Mouse (Mus musculus): ENCODE results near the gene H2-M10.5.
A peak's percentile ranks its signal among the peaks of the same experiment; 100 is the strongest.
"Not testable (repeated sequence)": the region's sequence is repeated elsewhere in the genome, so short reads cannot be mapped to it uniquely, and the experiment has no call there.

The H2-M10.5 gene

DNA sequence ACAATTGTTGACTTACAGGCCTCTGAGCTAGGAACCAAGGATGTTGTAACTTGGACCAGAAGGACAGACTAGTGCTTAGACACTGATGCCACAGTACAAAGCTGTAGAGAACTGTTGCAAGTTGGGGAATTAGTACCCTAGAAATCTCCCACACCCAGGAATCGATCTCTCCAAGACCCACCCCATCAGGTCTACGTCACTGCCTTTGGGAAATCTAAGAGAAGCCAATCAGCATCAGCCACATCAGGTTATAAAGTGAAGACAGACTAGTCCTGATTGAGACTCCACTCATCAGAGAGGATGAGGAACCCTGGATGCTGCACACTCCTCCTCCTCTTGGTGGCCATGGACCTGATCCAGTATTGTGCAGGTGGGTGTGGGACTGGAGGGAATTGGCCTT lies at the start of gene H2-M10.5:
TSS of gene H2-M10.5 (plus strand) at position 301 of the 400 bp plus-strand sequence.
- not testable (repeated sequence) for DNase-seq

DNA sequence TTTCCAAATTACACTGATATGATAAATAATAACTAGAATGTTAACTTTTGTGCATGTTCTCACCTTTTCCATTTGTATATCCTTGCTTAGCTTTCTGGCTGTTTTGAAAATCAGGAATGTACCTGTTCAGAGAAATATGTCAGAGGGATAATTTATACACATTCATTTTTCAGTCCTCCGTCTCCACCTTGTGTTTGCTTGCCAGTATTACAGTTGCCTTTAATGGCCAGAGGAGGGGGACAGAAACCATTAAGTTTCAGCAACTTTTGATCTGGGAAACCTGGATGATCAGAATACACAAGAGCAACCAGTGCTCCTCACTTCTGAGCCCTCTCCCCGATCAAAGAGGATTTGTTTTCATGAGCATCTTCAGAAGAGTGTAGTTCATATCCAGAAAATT lies 46.7 kb upstream of the H2-M10.5 start:
- peak in 1 of 2 experiments; percentile 3 for DNase-seq

DNA sequence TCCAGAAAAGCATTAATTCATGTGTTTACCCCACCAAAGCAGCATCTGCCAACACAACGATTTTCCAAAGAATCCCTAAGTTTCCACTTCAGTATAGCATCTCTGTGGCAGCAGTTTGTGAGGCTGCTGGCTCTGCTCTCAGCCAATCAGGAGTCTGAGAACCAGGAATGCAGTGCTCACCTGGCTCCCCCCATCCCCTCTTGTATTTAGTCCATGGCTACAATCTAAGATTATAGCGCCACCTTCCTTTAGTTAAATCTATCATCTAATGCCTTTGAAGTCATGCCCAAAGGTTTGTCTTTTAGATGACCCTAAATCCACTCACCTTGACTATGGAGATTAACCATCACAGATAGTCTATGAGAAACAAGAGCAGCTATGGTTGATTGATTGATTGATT lies 8.9 kb upstream of the H2-M10.5 start:
- DNase-seq, result no peak

DNA sequence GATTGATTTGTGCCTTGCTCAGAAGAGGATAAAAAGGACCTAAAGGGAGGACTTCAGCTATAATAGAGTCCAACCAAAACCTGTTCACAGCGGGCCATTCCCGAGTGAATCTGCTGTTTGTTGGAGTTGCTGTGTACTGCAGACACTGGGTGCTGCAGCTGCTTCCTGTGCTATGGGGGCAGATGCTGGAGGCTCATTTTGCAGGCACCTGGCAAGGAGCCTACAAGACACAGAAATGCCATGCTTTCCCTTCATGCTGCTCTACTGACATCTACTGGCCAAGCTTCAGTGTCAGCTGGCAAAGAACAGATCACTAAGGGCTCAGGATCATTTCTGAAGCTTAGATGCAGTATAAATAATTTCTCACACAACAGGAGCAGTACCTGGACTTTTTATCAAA lies 8.5 kb upstream of the H2-M10.5 start:
- peak; percentile 11 to 40 for DNase-seq

DNA sequence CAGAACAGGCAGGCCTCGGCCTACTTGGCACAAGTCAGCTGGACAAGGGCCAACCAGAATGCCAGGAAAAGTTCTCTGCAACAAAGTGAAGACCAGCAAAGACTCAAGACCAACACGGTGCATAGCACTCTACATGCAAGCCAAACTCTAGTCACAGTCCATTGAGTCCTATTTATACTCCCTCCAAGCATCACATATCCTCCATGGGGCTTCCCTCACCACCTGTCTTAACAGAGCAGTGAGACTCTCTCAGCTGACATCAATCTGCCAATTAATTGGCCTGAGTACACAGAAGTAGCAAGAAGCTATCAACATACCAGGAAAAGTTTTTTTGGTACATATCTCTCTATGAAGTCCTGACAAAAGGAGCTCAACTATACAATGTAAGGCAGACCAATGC lies 7.3 kb upstream of the H2-M10.5 start:
- peak in 1 of 2 experiments; percentile 3 for DNase-seq

DNA sequence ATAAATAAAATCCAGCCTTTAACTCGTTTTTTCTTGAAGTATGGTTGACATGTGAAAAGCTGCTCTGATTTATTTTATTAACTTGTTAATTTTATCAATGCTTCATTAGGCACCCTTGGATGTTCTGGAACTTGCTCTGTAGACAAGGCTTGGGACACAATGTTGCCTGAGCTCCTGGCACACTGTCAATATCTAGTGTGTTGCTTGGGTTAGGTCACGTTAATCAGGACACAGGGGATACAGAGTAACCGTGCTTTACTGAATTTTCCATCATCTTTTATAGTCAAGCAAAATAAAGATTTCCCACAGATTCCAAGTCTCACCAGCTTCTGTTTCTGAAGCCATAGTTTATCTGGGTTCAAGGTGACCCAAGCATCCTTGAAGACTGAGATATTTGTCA lies 8.8 kb downstream of the H2-M10.5 start:
- no peak for DNase-seq

DNA sequence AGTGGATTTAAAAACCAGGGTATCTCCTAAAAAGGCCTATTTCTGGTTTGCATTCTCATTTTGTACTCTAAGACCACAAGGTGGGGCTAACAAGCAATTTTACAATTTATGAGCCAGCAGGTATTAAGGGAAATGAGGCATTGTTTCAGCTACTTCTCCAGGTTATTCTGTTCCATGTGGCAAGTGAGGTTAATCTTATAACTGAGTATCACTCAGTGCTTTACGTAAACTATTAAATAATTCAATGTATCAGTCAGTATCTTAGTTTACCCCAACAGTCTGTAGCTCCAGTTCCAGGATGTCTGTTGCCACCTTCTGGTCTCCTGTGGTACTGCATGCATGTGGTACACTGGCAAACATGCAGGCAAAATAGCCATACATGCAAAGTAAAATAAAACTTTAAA lies 13.8 kb downstream of the H2-M10.5 start:
- peak; percentile 14 to 44 for DNase-seq

DNA sequence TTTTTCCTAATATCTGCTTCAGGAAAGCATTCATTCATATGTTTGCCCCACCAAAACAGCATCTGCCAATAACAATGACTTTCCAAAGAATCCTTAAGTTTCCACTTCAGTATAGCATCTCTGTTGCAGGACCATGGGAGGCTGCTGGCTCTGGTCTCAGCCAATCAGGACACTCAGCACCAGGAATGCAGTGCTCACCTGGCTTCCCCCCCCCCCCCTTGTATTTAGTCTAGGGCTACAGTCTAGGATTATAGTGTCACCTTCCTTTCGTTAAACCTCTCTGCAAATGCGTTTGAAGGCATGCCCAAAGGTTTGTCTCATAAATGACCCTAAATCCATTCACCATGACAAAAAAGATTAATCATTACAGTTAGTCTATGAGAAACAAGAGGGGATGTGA lies 15.6 kb downstream of the H2-M10.5 start:
- DNase-seq, result no peak

DNA sequence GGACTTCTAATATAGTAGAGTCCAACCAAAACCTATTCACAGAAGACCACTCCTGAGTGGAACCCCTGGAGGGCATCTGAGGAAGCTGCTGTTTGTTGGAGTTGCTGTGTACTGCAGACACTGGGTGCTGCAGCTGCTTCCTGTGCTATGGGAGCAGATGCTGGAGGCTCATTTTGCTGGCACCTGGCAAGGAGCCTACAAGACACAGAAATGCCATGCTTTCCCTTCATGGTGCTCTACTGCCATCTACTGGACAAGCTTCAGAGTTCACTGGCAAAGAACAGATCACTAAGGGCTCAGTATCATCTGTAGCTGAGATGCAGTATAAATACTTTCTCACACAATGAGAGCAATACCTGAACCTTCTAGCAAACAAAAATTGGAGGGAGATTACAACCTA lies 16.1 kb downstream of the H2-M10.5 start:
- DNase-seq, result peak; percentile 66 to 84

DNA sequence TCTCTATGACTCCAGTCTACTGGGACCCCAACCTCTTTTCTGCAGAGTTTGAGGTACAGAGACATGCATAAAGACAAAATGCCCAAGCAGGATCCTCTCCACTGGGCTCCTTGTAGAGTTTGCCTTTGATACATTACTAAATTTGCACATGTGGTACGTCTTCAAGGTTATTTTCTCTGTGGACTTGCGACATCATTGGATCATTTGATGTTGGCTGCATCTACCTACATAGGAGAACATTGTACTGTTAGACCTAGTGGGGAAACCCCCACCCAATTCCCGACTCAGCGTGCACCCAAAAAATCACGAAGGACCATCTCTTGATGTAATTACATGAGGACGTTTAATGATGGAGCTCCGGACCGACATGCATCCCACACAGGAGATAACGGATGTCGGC lies 26.8 kb downstream of the H2-M10.5 start:
- DNase-seq, result no peak

DNA sequence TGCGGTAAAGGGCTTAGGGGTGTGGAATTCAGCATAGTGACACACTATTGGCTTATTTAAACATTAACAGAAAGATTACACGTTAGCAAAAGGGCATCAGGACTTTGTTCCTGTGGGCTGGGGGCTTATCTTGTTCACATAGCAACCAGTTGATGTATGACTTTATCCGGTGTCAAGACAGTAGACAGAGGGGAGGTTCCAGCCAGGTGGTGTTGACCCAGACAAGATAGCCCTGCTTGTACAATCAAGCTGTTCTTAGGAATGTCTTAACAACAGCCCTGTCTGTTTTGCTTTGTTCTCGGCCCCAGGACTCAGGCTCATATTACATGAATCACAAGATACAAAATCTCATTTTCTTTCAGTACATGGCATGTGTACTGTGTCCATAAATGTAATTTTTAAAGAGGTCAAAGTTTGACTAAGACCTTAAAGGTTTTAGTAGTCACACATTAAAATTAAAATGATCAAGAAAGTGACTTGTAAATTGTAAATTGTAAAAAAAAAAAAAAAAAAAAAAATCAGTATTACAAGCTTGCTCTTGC lies 27.3 kb downstream of the H2-M10.5 start:
- not testable (repeated sequence) for DNase-seq

DNA sequence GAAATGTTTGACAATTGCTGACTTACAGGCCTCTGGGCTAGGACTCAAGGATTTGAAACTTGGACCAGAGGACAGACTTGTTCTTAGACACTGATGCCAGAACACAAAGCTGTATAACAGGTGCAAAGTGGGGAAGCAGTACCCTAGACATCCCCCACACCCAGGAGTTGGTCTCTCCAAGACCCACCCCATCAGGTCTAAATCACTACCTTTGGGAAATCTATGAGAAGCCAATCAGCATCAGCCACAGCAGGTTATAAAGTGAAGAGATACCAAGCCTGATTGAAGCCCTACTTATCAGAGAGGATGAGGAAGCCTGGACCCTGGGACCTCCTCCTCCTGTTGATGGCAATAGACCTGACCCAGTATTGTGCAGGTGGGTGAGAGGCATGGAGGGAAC lies 39.2 kb downstream of the H2-M10.5 start, which contains the start of gene H2-M10.6:
TSS of gene H2-M10.6 (plus strand) at position 301 of the 400 bp plus-strand sequence.
- DNase-seq, result no peak

DNA sequence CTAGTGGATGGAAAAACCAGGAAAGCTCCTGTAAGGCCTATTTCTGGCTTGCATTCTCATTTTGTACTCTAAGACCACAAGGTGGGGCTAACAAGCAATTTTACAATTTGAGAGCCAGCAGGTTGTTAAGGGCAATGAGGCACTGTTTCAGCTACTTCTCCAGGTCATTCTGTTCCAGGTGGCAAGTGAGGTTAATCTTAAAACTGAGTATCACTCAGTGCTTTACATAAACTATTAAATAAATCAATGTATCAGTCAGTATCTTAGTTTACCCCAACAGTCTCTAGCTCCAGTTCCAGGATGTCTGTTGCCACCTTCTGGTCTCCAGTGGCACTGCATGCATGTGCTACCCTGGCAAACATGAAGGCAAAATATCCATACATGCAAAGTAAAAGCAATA lies 51.3 kb downstream of the H2-M10.5 start:
- peak; percentile 58 to 72 for DNase-seq

DNA sequence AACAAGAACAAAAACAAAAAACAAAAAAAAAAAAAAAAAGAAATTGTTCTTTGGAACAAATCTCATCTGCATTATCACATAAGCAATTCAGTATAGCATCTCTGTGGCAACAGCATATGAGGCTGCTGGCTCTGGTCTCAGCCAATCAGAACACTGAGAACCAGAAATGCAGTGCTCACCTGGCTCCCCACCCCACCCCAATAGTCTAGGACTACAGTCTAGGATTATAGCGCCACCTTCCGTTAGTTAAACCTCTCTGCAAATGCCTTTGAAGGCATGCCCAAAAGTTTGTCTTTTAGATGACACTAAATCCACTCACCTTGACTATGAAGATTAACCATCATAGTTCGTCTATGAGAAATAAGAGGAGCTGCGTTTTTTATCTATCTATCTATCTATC lies 52.8 kb downstream of the H2-M10.5 start:
- peak; percentile 19 to 50 for DNase-seq

Data from cerebellum, postnatal 25 days (tissue).